Mouse (Mus musculus) brain, embryonic 14.5 days (tissue): ENCODE results near the gene Wdr20.

ENCODE experiments used
- CTCF ChIP-seq: fragments of 200-500 bp; IDR thresholded peaks from 2 replicates; pipeline ENCODE4 v1.5.1; 2012; ENCODE audit warnings: inconsistent platforms, mild to moderate bottlenecking, moderate library complexity, borderline replicate concordance; ENCODE audit not compliant: insufficient read depth, insufficient read length; ENCODE audit errors: extremely low read depth
- POLR2A ChIP-seq: fragments of 200-500 bp; IDR thresholded peaks from 2 replicates; pipeline ENCODE4 v1.6.1; 2012; ENCODE audit warnings: mild to moderate bottlenecking, inconsistent platforms, borderline replicate concordance; ENCODE audit not compliant: poor library complexity, insufficient read depth, insufficient read length, severe bottlenecking; ENCODE audit errors: extremely low read depth

DNA sequence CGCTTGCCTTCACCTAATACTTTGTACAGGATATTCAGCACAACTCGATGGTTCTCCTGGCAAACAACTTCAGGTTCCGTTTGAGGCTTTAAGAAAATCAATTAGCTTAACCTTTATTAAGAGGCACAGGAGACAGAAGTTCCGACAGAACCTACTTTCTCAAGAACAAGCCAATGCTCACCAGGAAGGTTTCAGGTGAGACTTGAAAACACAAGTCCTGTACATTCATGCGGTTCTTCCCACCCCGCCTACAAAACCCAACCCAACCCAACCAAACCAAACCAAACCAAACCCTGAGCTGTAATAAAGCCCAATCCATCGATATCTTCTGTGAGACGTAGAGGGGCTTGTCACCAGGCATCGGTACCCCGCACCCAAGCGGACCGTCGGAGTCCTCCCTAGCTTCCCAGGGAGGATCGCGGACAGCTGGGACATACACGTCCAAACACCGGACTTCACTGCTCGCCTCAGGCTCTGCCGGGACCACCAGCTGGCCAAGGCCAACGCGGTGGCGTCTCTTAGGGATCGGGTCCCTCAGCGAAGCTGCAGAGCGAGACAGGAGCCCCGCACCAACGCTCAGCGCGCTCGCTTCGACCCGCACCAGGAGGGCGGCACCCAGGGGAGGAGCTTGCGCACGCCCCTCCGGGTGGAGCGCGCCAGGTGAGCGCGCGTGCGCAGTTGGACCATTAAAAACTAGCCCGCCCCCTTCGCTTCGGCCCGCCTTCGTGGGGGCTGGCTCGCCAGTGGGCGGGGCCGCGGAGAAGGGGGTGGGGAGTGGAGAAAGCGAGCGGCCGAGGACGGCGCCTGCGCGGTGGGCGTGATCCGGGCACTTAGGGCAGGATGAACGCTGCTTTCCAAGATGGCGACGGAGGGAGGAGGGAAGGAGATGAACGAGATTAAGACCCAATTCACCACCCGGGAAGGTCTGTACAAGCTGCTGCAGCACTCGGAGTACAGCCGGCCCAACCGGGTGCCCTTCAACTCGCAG, at the start of gene Wdr20:
- TF ChIP-seq CTCF, result no peak
- peak; percentile 40; the same call in 1 of the 2 replicates for TF ChIP-seq POLR2A
